15 mouse cellular contexts compared by ENCODE assay signal in genomic region chr13:59779213-59779612, GRCm38 (mm10). TPM values are rescaled to one million over a fixed set of nuclear protein-coding genes. Genes with fewer than 3 reads are reported as not detected.
DNase-seq lines count a peak whose midpoint lies in the region; ATAC-seq and TF ChIP-seq lines count a peak whose summit lies in the region.
"Had no signal": no experiment of that assay in that cellular context is flagged by ENCODE, and none has a peak within 500 bp of the region (broad histone marks: within the 10 kb centered on the region; RNA-seq: fewer than 3 reads in every experiment).

No protein-coding gene starts in this region.

- intact Hi-C loops in gastrocnemius, adult 2 months (cut with DNase I): no loop called here

- no peak for TF ChIP-seq CTCF in G1E (IDR thresholded peaks at IDR 0.05; ENCODE audit: low read depth, low read length)
- no peak for TF ChIP-seq CTCF in gastrocnemius, adult 2 months (IDR thresholded peaks at IDR 0.05)

- H3K4me1 ChIP-seq in G1E (ENCODE audit: insufficient read depth, low read depth, low read length): peaks cover 16% of the 10 kb centered on the region
- H3K4me1 ChIP-seq: embryonic facial prominence, embryonic 12.5 days had no signal

- no peaks in the 10 kb centered on the region for H3K9me3 ChIP-seq in G1E (replicated peaks)
- H3K9me3 ChIP-seq: embryonic facial prominence, embryonic 12.5 days had no signal

- DNase-seq in kidney, adult 9 months: peak; percentile 42
- no peak for DNase-seq in kidney, adult 11 months
- peak; percentile 52 for DNase-seq in 416B (ENCODE audit: low read depth)
- no peak for DNase-seq in G1E (ENCODE audit: low spot score)
- no peak for DNase-seq in natural killer cell, adult 2 months (ENCODE audit: low spot score in 2 of 2)
- no peak for DNase-seq in gastrocnemius, adult 2 months
- DNase-seq: cerebellum, adult 11 months; heart, postnatal 36 days had no signal

- H3K4me3 ChIP-seq in G1E (ENCODE audit: low read depth, low read length): no peak overlapping the region
- no peak overlapping the region for H3K4me3 ChIP-seq in gastrocnemius, adult 2 months
- H3K4me3 ChIP-seq: embryonic facial prominence, embryonic 12.5 days had no signal

- no peaks in the 10 kb centered on the region for H3K27me3 ChIP-seq in G1E (ENCODE audit: insufficient read depth, low read length)
- H3K27me3 ChIP-seq: embryonic facial prominence, embryonic 12.5 days; Patski had no signal

- peaks cover 96% of the 10 kb centered on the region for H3K36me3 ChIP-seq in G1E (replicated peaks)

- peak; percentile 43; the same call in 1 of the 2 replicates for ATAC-seq in G1E (ENCODE audit: extremely low read depth, insufficient number of reproducible peaks, low FRiP score, poor library complexity, severe bottlenecking)
- ATAC-seq in inflammation-experienced regulatory T-cells, adult 6 months: peak; percentile 65
- ATAC-seq in cerebellum, adult (ENCODE audit: insufficient number of reproducible peaks, low FRiP score, low TSS enrichment): no peak
- ATAC-seq: Patski had no signal

- H3K27ac ChIP-seq in gastrocnemius, adult 2 months: no peak overlapping the region
- H3K27ac ChIP-seq: embryonic facial prominence, embryonic 12.5 days had no signal

RNA-seq across cellular contexts. Expression of gene Gm49354, which starts 2.8 kb away (rescaled TPM):
- total RNA-seq in G1E (2014; fragmentation: Nextera tagmentation) (not detected in 2 replicates), G1E (2017) (16.9 TPM in 1 of 2 replicates, not detected in the other)
- polyA plus RNA-seq in G1E (2012): 32.8 and 52.8 TPM in 2 replicates
- not detected for polyA plus RNA-seq in inflammation-experienced regulatory T-cells, adult 6 months (2017; shearing (Covaris generic))
- total RNA-seq in gastrocnemius, adult 2 months (2021): not detected
- total RNA-seq: gastrocnemius, adult 8-10 months; heart, postnatal 36 days; layer of hippocampus, postnatal 14 days; liver, adult 2 months had no signal
- polyA plus RNA-seq: embryonic facial prominence, embryonic 12.5 days; liver, adult 2 months had no signal

RNA-seq across cellular contexts. Expression of gene Isca1, which starts 9.6 kb away (rescaled TPM):
- 242 and 309 TPM in 2 replicates for total RNA-seq in G1E (2014; fragmentation: Nextera tagmentation)
- 75.9 and 85.8 TPM in 2 replicates for total RNA-seq in G1E (2017)
- polyA plus RNA-seq in G1E (2012): 57.0 and 69.2 TPM in 2 replicates
- 10 to 100 TPM; 50.8 to 59.8 (median 57.7) TPM for polyA plus RNA-seq in inflammation-experienced regulatory T-cells, adult 6 months (2017; shearing (Covaris generic))
- total RNA-seq in gastrocnemius, adult 2 months (2021): 100 to 1,000 TPM; 185 to 198 TPM

RNA-seq across cellular contexts. Expression of gene 1700014D04Rik, which starts 32.7 kb away (rescaled TPM):
- total RNA-seq in G1E (2014; fragmentation: Nextera tagmentation) (not detected in 2 replicates), G1E (2017) (0.06 and 0.11 TPM in 2 replicates)
- polyA plus RNA-seq in G1E (2012): not detected in 2 replicates
- not detected for polyA plus RNA-seq in inflammation-experienced regulatory T-cells, adult 6 months (2017; shearing (Covaris generic))
- not detected for total RNA-seq in gastrocnemius, adult 2 months (2021)
- total RNA-seq: heart, postnatal 36 days; liver, adult 2 months had no signal
- polyA plus RNA-seq: liver, adult 2 months had no signal

RNA-seq across cellular contexts. Expression of gene Tut7, which starts 43.7 kb away (rescaled TPM):
- total RNA-seq in G1E (2014; fragmentation: Nextera tagmentation) (215 and 232 TPM in 2 replicates), G1E (2017) (166 and 194 TPM in 2 replicates)
- 59.6 and 66.1 TPM in 2 replicates for polyA plus RNA-seq in G1E (2012)
- 10 to 100 TPM; 67.6 to 73.9 (median 72.7) TPM for polyA plus RNA-seq in inflammation-experienced regulatory T-cells, adult 6 months (2017; shearing (Covaris generic))
- 10 to 100 TPM; 40.5 to 43.5 TPM for total RNA-seq in gastrocnemius, adult 2 months (2021)

RNA-seq across cellular contexts. Expression of gene Spata31d1d, which starts 47.7 kb away (rescaled TPM):
- total RNA-seq in G1E (2014; fragmentation: Nextera tagmentation) (not detected in 2 replicates), G1E (2017) (0.05 TPM in 1 of 2 replicates, not detected in the other)
- not detected in 2 replicates for polyA plus RNA-seq in G1E (2012)
- not detected for polyA plus RNA-seq in inflammation-experienced regulatory T-cells, adult 6 months (2017; shearing (Covaris generic))
- total RNA-seq in gastrocnemius, adult 2 months (2021): not detected
- total RNA-seq: gastrocnemius, adult 8-10 months; heart, postnatal 36 days; layer of hippocampus, postnatal 14 days; liver, adult 2 months had no signal
- polyA plus RNA-seq: embryonic facial prominence, embryonic 12.5 days; liver, adult 2 months; Patski had no signal

Comparison
In these comparisons a context has a peak if more than half of its experiments do, and no peak if none do; other contexts are left out.
1. DNase-seq: peak in kidney, adult 9 months (single experiment) and 416B (single experiment); none in kidney, adult 11 months (single experiment), G1E (single experiment), natural killer cell, adult 2 months (0 of 2) and gastrocnemius, adult 2 months (single experiment).